Mouse (Mus musculus): ENCODE data around the gene Bglap.

Bglap gene

DNA sequence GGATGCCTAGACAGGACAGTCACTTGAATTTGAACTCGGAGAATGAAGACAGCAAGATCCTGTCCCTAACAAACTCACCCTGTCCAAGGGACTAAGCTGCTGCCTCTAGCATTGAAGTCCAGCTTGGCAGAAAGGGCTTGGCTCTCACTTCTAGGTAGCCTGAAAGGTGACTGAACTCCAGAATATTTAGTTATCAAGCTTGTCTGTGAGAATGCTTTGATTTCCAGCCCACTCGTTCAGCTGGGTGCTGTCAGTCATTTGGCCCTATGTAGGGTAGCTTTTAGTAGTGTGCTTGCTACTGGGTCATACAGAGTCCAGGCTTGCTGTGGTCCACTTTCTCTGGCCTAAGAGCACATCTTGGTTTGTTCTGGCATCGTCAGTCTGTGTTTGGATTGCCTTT, 45.3 kb downstream of the Bglap start:
- no peak for DNase-seq (ENCODE audit: low spot score)

DNA sequence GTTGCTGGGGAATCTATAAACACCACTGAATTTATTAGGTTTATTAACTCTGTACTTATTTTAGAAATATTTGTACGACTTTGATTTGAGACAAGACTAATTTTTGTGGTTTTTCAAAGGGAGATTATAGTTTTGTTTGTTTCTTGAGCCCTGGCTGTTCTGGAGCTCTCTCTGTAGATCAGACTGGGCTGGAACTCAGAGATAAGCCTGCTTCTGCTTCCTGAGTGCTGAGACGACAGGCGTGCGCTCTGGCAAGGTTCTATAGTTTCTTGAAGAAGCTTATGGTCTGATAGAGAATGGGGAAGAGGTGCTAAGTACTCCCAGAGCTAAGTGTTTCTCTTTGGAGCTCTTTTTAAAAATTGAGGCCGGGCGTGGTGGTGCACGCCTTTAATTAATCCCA, 45.9 kb downstream of the Bglap start:
- DNase-seq (ENCODE audit: low spot score) = no peak

DNA sequence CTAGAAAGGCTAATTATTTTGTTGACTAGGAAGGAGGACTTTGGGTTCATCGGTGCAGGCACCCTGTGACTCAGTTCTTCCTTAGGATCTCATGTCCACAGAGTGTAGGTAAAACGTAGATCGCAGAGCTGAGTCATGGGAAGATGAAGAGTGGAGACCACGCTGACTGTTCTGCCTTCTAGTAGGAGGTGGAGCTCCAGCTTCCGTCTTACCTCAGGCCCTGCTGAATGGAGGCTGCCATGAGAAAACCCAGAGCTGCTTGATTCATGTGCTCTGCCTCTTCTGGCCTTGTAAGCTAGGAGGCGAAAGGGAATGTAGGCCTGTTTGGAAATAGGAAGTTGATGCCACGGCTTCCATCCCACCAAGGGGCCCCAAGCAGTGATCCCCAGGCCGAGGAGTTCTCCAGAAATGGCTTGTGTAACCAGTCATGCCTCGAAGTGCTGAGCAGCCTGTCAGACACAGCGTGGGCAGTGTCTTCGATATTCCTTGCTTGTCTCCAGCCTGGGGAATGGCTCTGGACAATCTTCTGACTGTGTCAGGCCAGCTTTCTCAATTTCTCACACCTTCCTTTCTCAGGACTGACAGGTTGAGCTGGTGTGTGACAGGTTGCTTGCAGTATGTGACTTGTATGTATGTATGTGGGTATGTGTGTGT, 46.8 kb downstream of the Bglap start:
- no peak for DNase-seq (ENCODE audit: low spot score)

DNA sequence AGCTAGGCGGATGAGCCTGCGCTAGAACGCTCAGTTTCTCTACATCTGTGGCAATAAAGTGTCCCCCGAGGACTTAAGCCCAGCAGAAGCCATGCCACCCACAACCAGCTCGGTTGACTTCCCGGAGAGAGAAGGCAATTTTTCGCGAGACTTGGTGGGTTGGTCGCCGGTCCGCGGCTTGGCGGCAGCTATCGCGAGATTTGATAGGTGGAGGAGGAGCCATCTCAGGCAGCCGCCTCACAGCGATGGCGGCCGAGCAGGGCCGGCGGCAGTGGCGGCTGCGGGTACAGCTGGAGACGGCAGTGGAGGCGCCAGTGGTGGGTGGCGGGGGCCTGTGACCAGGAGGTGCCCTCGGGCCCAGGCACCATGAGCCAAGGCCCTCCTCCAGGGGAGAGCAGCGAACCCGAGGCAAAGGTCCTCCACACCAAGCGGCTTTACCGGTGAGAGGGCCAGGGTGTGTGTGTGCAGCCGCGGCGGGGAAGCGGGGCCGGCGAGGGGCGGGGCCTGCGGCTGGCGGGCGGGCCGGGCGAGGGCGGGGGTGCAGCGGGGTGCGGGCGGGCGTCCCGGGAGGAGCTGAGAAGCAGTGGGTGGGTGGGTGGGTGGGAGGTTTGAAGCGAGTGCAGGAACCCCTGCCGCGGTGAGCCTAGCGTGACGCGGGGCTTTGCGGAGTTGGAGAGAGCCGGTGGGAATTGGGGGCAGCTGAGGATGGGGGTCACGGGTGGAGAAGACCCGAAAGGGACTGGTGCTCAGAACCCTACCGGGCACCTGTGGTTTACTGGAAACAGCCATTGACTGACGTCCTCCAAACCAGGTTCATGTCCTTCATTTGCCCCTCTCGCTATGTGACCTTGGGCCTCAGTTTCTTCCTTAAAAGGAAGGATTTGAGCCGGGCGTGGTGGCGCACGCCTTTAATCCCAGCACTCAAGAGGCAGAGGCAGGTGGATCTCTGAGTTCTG, 47.9 kb downstream of the Bglap start, which contains the start of the genes Tmem79 and Smg5:
Tmem79 (minus strand) TSS at position 91 of the 956 bp plus-strand sequence.
Smg5 (plus strand) TSS at position 203 of the 956 bp plus-strand sequence.
- peak; percentile 98 for DNase-seq (ENCODE audit: low spot score)

DNA sequence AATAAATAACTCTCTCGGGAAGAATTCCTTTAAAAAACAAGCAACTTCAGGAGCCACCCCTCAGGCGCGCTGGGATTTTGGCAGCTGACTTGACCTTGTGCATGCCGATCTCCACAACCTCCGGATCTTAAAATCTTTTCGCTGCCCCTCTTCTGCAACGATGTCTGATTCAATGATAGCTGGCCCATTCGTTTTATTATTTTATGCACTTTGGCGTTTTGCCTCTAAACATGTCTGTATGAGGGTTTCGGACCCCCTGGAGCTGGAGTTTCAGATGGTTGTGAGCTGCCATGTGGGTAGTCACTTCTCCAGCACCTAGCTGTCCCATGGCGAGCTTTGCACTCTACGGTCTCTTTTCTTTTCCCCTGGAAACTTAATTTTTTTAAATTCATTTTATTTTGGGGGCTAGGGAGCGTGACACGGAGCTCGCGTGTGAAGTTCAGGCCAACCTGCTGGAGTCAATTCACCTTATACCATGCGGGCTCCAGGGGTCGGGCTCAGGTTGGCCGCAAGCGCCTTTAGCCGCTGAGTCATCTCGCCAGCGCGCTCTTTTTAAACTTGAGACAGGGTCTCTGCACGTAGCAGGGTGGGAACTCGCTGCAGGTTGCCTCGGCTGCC, 48.7 kb downstream of the Bglap start:
- DNase-seq (ENCODE audit: low spot score) = no peak

DNA sequence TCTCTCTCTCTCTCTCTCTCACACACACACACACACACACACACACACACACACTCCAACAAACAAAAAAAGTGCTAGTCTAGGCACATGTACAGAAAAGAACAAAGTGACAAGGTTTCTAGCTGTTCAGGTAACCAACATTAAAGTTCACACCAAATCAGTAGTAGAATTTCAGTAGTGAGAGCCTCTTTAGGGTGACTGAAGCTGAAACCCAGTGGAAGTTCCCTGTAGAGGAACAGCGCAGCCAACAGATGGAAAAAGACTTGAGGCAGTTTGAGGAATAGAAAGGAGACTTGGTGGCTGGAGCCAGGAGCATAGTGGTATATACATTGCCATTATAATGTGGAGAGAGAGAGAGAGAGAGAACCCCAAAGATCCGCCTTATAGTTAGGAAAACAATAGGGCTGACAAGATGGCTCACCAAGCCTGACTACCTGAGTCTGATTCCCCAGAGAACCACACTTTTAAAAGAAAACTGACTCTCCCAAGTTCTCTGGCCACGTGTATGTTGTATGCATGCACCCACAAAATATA, 49.3 kb downstream of the Bglap start:
- DNase-seq (ENCODE audit: low spot score) = no peak

DNA sequence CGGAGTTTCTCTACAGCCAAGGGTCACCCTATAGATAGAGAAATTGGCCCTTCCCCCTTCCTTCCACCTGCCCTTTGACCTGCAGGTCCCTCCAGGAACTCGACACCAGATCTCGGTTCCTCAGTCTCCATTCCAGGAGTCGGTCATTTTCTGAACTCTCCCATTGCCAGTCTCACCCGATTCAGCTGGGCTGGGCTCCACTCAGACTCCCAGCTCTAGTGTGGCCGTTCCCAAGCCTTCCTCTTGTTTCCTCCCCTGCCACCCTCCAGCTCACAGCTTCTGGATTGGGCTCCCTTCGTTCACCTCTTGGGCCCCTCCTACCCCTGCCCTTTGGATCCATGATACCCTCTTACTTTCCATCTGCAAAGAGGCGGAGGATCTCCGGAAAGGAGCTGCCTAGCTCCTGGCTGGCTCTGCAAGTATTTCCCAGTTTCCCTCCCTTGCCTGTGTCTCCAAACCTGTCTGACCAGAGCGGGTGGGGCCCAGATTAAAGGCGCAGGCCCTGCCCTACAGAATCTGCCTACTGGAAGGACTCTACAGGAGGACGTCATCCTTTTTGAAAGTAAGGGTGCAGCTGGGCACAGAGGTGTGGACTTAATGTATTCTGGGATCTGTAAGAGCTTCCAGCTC, 50.1 kb downstream of the Bglap start:
- DNase-seq (ENCODE audit: low spot score) = peak; percentile 52
